Mouse (Mus musculus): ENCODE data around the gene E030025P04Rik. TPM values are rescaled to one million over a fixed set of nuclear protein-coding genes. Genes with fewer than 3 reads are reported as not detected.

The E030025P04Rik gene
- polyA plus RNA-seq, 1 experiment from 2014 or later, result 0.57 TPM

DNA sequence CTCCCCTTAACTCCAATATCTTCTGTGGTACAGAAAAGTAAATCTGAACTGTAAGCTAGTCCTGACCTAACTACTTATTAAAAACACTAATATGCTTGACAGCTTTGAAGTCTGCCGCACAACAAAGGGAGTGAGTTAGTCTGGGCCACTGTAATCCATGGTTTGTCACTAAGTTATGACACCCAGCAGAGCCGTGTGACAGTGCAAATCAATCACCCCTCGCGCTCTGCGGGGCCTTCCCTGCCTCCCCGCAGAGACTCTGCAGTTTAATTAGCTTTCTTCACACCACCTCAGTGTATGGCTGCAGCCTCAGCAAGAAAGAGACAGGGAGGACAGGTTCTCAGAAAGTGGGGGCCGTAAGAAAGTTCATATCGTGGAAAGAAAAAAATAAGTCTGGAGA lies 37.4 kb downstream of the E030025P04Rik start:
- Histone ChIP-seq H3K27ac (ENCODE audit: low read length) (no peak overlapping the region), H3K9me3 (ENCODE audit: low read length) (no peaks in the 10 kb centered on the region), H3K4me2 (replicated peaks; ENCODE audit: low read depth, low read length) (no peak overlapping the region), H3K27me3 (replicated peaks; ENCODE audit: insufficient read depth, low read length) (no peaks in the 10 kb centered on the region), H3K36me3 (ENCODE audit: insufficient read depth, low read length) (no peaks in the 10 kb centered on the region), H3K4me3 (ENCODE audit: low read depth, low read length) (no peak overlapping the region), H3K9ac (replicated peaks; ENCODE audit: low read depth) (no peak overlapping the region), H3K4me1 (ENCODE audit: insufficient read depth, low read depth, low read length) (no peaks in the 10 kb centered on the region)
- 36% methylated on average over 8 of the region's 8 CpGs for WGBS
- DNase-seq (ENCODE audit: low spot score) (no peak), ATAC-seq (no peak)
- TF ChIP-seq EP300 (IDR thresholded peaks at IDR 0.05), result no peak
- TF ChIP-seq CTCF (IDR thresholded peaks at IDR 0.05), result no peak

DNA sequence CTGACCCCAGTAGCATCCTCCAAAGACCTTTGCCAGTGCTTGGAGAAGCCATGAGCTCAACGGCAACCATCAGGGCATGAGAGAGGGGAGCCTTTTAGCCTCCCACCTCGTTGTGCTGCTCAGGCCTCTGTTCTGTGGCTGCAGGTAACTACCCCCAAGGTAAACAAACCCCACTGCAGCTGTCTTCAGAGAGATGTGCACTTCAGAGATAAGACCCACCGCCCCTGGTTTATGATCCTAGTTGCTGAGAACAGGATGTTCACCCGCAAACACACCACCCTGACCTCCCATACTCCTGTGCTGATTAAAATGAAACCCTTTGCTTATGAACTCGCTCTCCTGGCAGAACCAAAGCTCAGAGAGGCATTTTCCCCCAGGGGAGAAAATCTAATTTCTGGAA lies 38.0 kb downstream of the E030025P04Rik start:
- no peaks in the 10 kb centered on the region for H3K27me3 ChIP-seq (replicated peaks; ENCODE audit: insufficient read depth, low read length)

DNA sequence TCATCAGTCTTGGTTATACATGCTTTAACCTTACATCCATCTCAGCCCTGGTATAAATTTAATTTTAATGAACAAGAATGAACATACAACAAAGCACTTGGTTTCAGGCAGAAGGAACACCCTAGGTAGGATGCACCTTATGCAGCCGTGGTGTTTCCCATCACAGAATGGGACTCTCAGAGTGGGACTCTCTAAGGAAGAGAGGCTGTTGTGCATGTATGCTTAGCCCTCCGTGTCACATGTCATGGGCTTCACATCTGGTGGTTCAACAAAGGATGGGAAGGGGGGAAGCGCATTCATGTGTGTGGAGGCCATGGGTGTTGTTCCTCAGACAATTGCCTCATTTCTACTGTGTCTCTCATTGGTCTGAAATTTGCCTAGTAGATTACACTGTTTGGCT lies 40.8 kb downstream of the E030025P04Rik start:
- no peaks in the 10 kb centered on the region for H3K4me1 ChIP-seq (ENCODE audit: insufficient read depth, low read depth, low read length)
- no peak overlapping the region for H3K4me3 ChIP-seq (ENCODE audit: low read depth, low read length)
- DNase-seq (ENCODE audit: low spot score), result no peak
- H3K27me3 ChIP-seq (replicated peaks; ENCODE audit: insufficient read depth, low read length), result no peaks in the 10 kb centered on the region
- no peak for ATAC-seq
- TF ChIP-seq EP300 (IDR thresholded peaks at IDR 0.05), result no peak
- no peak for TF ChIP-seq CTCF (IDR thresholded peaks at IDR 0.05)
- 82% methylated on average over 3 of the region's 3 CpGs for WGBS
- no peaks in the 10 kb centered on the region for H3K36me3 ChIP-seq (ENCODE audit: insufficient read depth, low read length)
- no peaks in the 10 kb centered on the region for H3K9me3 ChIP-seq (ENCODE audit: low read length)
- H3K27ac ChIP-seq (ENCODE audit: low read length), result no peak overlapping the region
- H3K4me2 ChIP-seq (replicated peaks; ENCODE audit: low read depth, low read length), result no peak overlapping the region
- no peak overlapping the region for H3K9ac ChIP-seq (replicated peaks; ENCODE audit: low read depth)

More for the DNA sequence above, 38.0 kb downstream of the E030025P04Rik start:
- DNase-seq (ENCODE audit: low spot score) (no peak), ATAC-seq (no peak)
- H3K9me3 ChIP-seq (ENCODE audit: low read length), result no peaks in the 10 kb centered on the region
- TF ChIP-seq CTCF (IDR thresholded peaks at IDR 0.05) (no peak), EP300 (IDR thresholded peaks at IDR 0.05) (no peak)
- no peak overlapping the region for H3K9ac ChIP-seq (replicated peaks; ENCODE audit: low read depth)
- WGBS, result 34% methylated on average over 5 of the region's 5 CpGs
- no peak overlapping the region for H3K27ac ChIP-seq (ENCODE audit: low read length)
- no peak overlapping the region for H3K4me3 ChIP-seq (ENCODE audit: low read depth, low read length)
- H3K4me1 ChIP-seq (ENCODE audit: insufficient read depth, low read depth, low read length), result no peaks in the 10 kb centered on the region
- H3K36me3 ChIP-seq (ENCODE audit: insufficient read depth, low read length), result no peaks in the 10 kb centered on the region
- no peak overlapping the region for H3K4me2 ChIP-seq (replicated peaks; ENCODE audit: low read depth, low read length)

DNA sequence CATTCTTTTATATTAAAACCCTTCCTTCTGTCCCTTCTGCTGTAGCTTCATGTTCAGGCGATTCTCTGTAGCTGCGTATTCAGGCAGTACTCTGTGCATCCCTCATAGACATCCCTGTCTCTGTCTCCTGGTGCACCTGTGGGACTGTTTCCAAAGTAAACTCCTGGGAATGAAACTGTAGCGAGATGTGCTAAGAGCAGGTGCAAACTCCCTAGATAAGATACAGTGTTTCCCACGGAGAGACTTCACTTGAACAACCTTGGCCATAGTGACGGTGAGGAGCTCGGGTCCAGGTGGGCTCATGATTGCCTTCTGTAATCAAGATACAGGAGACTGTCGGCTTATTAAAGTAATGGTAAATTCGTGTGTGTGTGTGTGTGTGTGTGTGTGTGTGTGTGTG lies 41.5 kb downstream of the E030025P04Rik start:
- WGBS, result 86% methylated on average over 8 of the region's 8 CpGs
- ATAC-seq (no peak), DNase-seq (ENCODE audit: low spot score) (no peak)
- Histone ChIP-seq H3K4me1 (ENCODE audit: insufficient read depth, low read depth, low read length) (no peaks in the 10 kb centered on the region), H3K9ac (replicated peaks; ENCODE audit: low read depth) (no peak overlapping the region), H3K27me3 (replicated peaks; ENCODE audit: insufficient read depth, low read length) (no peaks in the 10 kb centered on the region), H3K4me2 (replicated peaks; ENCODE audit: low read depth, low read length) (no peak overlapping the region), H3K4me3 (ENCODE audit: low read depth, low read length) (no peak overlapping the region), H3K27ac (ENCODE audit: low read length) (no peak overlapping the region), H3K9me3 (ENCODE audit: low read length) (no peaks in the 10 kb centered on the region), H3K36me3 (ENCODE audit: insufficient read depth, low read length) (no peaks in the 10 kb centered on the region)
- TF ChIP-seq CTCF (IDR thresholded peaks at IDR 0.05) (no peak), EP300 (IDR thresholded peaks at IDR 0.05) (no peak)

DNA sequence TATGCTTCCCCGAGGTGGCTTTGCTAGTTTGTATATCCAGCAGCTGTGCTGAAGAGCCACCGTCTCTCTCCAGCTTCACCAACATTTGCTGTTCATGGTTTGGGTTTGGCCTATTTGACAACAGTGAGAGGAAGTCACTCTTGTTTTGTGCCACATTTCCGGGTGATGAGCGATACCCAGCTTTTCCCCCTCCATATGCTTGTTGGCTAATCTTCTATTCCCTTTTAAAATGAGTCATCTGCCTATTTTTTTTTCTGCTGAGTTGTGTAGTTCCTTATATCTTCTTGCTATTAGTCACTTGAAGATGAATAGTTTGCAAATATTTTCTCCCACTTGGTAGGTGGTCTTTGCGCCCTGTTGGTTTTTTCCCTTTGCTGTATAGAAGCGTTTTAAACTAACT lies 43.9 kb downstream of the E030025P04Rik start:
- H3K27ac ChIP-seq (ENCODE audit: low read length), result no peak overlapping the region
- H3K9ac ChIP-seq (replicated peaks; ENCODE audit: low read depth), result no peak overlapping the region
- ATAC-seq (no peak), DNase-seq (ENCODE audit: low spot score) (peak; percentile 46)
- no peaks in the 10 kb centered on the region for H3K27me3 ChIP-seq (replicated peaks; ENCODE audit: insufficient read depth, low read length)
- no peaks in the 10 kb centered on the region for H3K4me1 ChIP-seq (ENCODE audit: insufficient read depth, low read depth, low read length)
- H3K36me3 ChIP-seq (ENCODE audit: insufficient read depth, low read length), result no peaks in the 10 kb centered on the region
- no peak overlapping the region for H3K4me3 ChIP-seq (ENCODE audit: low read depth, low read length)
- no peak overlapping the region for H3K4me2 ChIP-seq (replicated peaks; ENCODE audit: low read depth, low read length)
- 62% methylated on average over 6 of the region's 6 CpGs for WGBS
- TF ChIP-seq EP300 (IDR thresholded peaks at IDR 0.05) (no peak), CTCF (IDR thresholded peaks at IDR 0.05) (no peak)
- H3K9me3 ChIP-seq (ENCODE audit: low read length), result no peaks in the 10 kb centered on the region

DNA sequence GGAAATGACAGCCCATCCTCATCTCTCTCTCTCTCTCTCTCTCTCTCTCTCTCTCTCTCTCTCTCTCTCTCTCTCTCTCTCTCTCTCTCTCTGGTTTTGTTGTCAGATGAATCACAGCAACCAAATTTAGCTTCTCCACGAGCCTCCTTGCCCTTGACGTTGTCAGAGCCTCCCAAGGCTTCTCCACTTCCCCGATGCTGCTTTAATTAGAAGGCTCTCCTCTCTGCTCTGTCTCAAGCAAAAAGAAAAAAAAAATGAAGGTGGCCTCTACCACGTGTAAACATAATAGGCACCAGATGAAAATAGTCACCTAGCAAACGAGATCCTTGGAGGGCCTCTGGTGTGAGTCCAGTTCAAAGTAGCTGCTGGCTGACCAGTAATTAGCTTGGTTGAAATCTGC lies 52.3 kb downstream of the E030025P04Rik start:
- no peak overlapping the region for H3K27ac ChIP-seq (ENCODE audit: low read length)
- DNase-seq (ENCODE audit: low spot score) (no peak), ATAC-seq (no peak)
- no peak overlapping the region for H3K4me2 ChIP-seq (replicated peaks; ENCODE audit: low read depth, low read length)
- WGBS, result 47% methylated on average over 5 of the region's 5 CpGs
- no peaks in the 10 kb centered on the region for H3K4me1 ChIP-seq (ENCODE audit: insufficient read depth, low read depth, low read length)
- no peak overlapping the region for H3K9ac ChIP-seq (replicated peaks; ENCODE audit: low read depth)
- H3K9me3 ChIP-seq (ENCODE audit: low read length), result no peaks in the 10 kb centered on the region
- H3K4me3 ChIP-seq (ENCODE audit: low read depth, low read length), result no peak overlapping the region
- no peaks in the 10 kb centered on the region for H3K27me3 ChIP-seq (replicated peaks; ENCODE audit: insufficient read depth, low read length)
- TF ChIP-seq CTCF (IDR thresholded peaks at IDR 0.05) (no peak), EP300 (IDR thresholded peaks at IDR 0.05) (no peak)
- no peaks in the 10 kb centered on the region for H3K36me3 ChIP-seq (ENCODE audit: insufficient read depth, low read length)

Other genes starting within 250 kb of the E030025P04Rik start
- gene Axin2, start 224.0 kb downstream of the E030025P04Rik start, polyA plus RNA-seq (2015; fragmentation: Nextera tagmentation; extraction: Ambion mirVana), result 10.4 and 11.0 TPM in 2 replicates
- gene Rgs9, start 153.8 kb upstream of the E030025P04Rik start, polyA plus RNA-seq (2015; fragmentation: Nextera tagmentation; extraction: Ambion mirVana), result 3.0 TPM in 2 replicates
- gene Gna13, start 218.5 kb upstream of the E030025P04Rik start, polyA plus RNA-seq (2015; fragmentation: Nextera tagmentation; extraction: Ambion mirVana), result 57.7 and 69.7 TPM in 2 replicates

Data from lung, postnatal 0 days (tissue).